Mouse (Mus musculus): ENCODE data around the gene Gm11034.

DNA sequence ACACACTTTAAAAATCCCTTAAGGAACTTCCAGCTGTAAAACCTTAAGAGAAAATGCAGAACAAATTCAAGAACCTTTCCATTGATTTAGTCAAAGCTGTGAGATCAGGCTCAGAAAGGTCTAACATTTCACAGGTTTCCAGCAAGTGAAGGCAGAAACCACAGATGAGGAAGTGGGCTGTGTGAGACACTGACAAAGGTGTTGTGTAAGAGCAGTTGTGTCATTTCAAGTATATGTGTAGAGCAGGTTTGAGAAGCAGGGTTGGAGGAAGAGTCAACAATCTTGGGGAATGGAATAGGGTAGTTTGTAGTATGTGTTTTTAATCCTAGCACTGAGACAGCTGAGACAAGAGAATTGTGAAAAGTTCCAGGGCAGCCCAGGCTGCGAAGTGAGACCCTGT lies 2.4 kb upstream of the Gm11034 start:
- TF ChIP-seq GATA1 (IDR thresholded peaks at IDR 0.05; ENCODE audit: low read length), result no peak
- TF ChIP-seq TAL1 (IDR thresholded peaks at IDR 0.05; ENCODE audit: low read length), result no peak

Measured in erythroblast, embryonic 14.5 days (primary cell).